Mouse (Mus musculus) left cerebral cortex, postnatal 36 days (tissue): ENCODE measurements around the gene Npy. TPM values are rescaled to one million over a fixed set of nuclear protein-coding genes. Genes with fewer than 3 reads are reported as not detected.

ENCODE experiments used
- DNase-seq, 2 experiments: peaks; one replicate each; pipeline ENCODE4 v3.0.0; 2021 to 2022; ENCODE audit warnings: low spot score in 2 of 2, mixed read lengths in 1 of 2
- intact Hi-C: fragments of 180-260 bp; cut with DNase I; formaldehyde crosslinking; loops from one replicate; pipeline ENCODE4 v1.15.1; 2025
- total RNA-seq, 2 experiments: library from RNA; stranded (reverse); gene quantifications; 2 replicates each; pipeline ENCODE4 v1.2.3; 2021

Npy gene
- total RNA-seq = 100 to 1,000 TPM; 201 to 244 TPM

- intact Hi-C loops = no loop called here
- peak; percentile 14 to 47 for DNase-seq
Observed at GRCm38 (mm10) chr6:49821961-49822870, at the start of gene Npy. Npy (plus strand) TSS chr6:49822710.

GRCm38 (mm10) chr6:49775006-49775405, 47.5 kb upstream of the Npy start:
- DNase-seq = no peak
- intact Hi-C loops = no loop called here

- intact Hi-C loops = no loop called here
- DNase-seq = no peak
Observed at GRCm38 (mm10) chr6:49778109-49778508, 44.4 kb upstream of the Npy start.

GRCm38 (mm10) chr6:49778729-49779128, 43.8 kb upstream of the Npy start:
- DNase-seq = no peak

GRCm38 (mm10) chr6:49779606-49780005, 42.9 kb upstream of the Npy start:
- no peak for DNase-seq
- intact Hi-C loops = no loop called here

More at GRCm38 (mm10) chr6:49778729-49779128, 43.8 kb upstream of the Npy start:
- intact Hi-C loops = no loop called here

- intact Hi-C loops = no loop called here
- DNase-seq = no peak
Observed at GRCm38 (mm10) chr6:49780846-49781400, 41.6 kb upstream of the Npy start.

GRCm38 (mm10) chr6:49781852-49782251, 40.7 kb upstream of the Npy start:
- intact Hi-C loops = no loop called here

GRCm38 (mm10) chr6:49782679-49783078, 39.8 kb upstream of the Npy start:
- intact Hi-C loops = no loop called here
- DNase-seq = no peak

More at GRCm38 (mm10) chr6:49781852-49782251, 40.7 kb upstream of the Npy start:
- DNase-seq = no peak

- DNase-seq = no peak
- intact Hi-C loops = no loop called here
Observed at GRCm38 (mm10) chr6:49792524-49792923, 30.0 kb upstream of the Npy start.

GRCm38 (mm10) chr6:49804105-49804504, 18.4 kb upstream of the Npy start:
- DNase-seq = no peak
- intact Hi-C loops = no loop called here

GRCm38 (mm10) chr6:49808076-49808475, 14.4 kb upstream of the Npy start:
- no peak for DNase-seq

GRCm38 (mm10) chr6:49817183-49817582, 5.3 kb upstream of the Npy start:
- peak; percentile 9 to 22 for DNase-seq
- intact Hi-C loops = no loop called here

More at GRCm38 (mm10) chr6:49808076-49808475, 14.4 kb upstream of the Npy start:
- intact Hi-C loops = no loop called here

- DNase-seq = no peak
- intact Hi-C loops = no loop called here
Observed at GRCm38 (mm10) chr6:49817625-49818024, 4.9 kb upstream of the Npy start.

- DNase-seq = no peak
- intact Hi-C loops = no loop called here
Observed at GRCm38 (mm10) chr6:49822871-49823230, 341 bp downstream of the Npy start.

- intact Hi-C loops = no loop called here
- DNase-seq = no peak
Observed at GRCm38 (mm10) chr6:49823371-49823770, 861 bp downstream of the Npy start.

GRCm38 (mm10) chr6:49823821-49824220, 1.3 kb downstream of the Npy start:
- DNase-seq = no peak
- intact Hi-C loops = no loop called here

GRCm38 (mm10) chr6:49831579-49831978, 9.1 kb downstream of the Npy start:
- intact Hi-C loops = no loop called here

GRCm38 (mm10) chr6:49856830-49857229, 34.3 kb downstream of the Npy start:
- intact Hi-C loops = no loop called here
- peak in 1 of 2 experiments; percentile 8 for DNase-seq

More at GRCm38 (mm10) chr6:49831579-49831978, 9.1 kb downstream of the Npy start:
- DNase-seq = no peak

GRCm38 (mm10) chr6:49867571-49867970, 45.1 kb downstream of the Npy start:
- no peak for DNase-seq
- intact Hi-C loops = no loop called here

GRCm38 (mm10) chr6:49871071-49871470, 48.6 kb downstream of the Npy start:
- no peak for DNase-seq
- intact Hi-C loops = no loop called here

- no peak for DNase-seq
- intact Hi-C loops = no loop called here
Observed at GRCm38 (mm10) chr6:49873556-49873955, 51.0 kb downstream of the Npy start.
